Mouse (Mus musculus) ES-E14 (cell line): ENCODE measurements at regions not wholly inside any gene's neighbourhood (a gene's known extent, or its start where the extent isn't known, plus 50 kb on each side); places are given as distances from the start of the nearest gene placed in this dataset.

Experiments used
- DNase-seq: peaks from one replicate; pipeline ENCODE4 v3.0.0-alpha.2; 2013; ENCODE audit warnings: low read depth, low spot score
- H3K27ac ChIP-seq: 2 replicates; pipeline ENCODE4 v1.5.1; 2012; ENCODE audit warnings: low read depth, mild to moderate bottlenecking, low read length, moderate library complexity, mixed read lengths; ENCODE audit not compliant: poor library complexity, insufficient read depth, severe bottlenecking
- H3K36me3 ChIP-seq: 2 replicates; pipeline ENCODE4 v1.6.1; 2012; ENCODE audit warnings: mild to moderate bottlenecking, low read length, moderate library complexity, mixed read lengths; ENCODE audit not compliant: control insufficient read depth, poor library complexity, insufficient read depth, severe bottlenecking
- H3K4me1 ChIP-seq, 2 experiments: fragments of 150-350 bp in 1 of 2; sonication (generic) in 1 of 2; 2 replicates each; pipeline ENCODE4 v1.6.1; 2012; ENCODE audit warnings: low read length in 2 of 2, mild to moderate bottlenecking in 1 of 2, mixed read lengths in 1 of 2; ENCODE audit not compliant: control insufficient read depth in 2 of 2, insufficient read depth in 2 of 2, poor library complexity in 1 of 2
- H3K4me3 ChIP-seq, 2 experiments: fragments of 150-350 bp in 1 of 2; sonication (generic) in 1 of 2; 2 replicates each; pipeline ENCODE4 v1.5.1; 2012; ENCODE audit warnings: low read length in 2 of 2, low read depth in 1 of 2, mild to moderate bottlenecking in 1 of 2, mixed read lengths in 1 of 2; ENCODE audit not compliant: insufficient read depth in 1 of 2, poor library complexity in 1 of 2, severe bottlenecking in 1 of 2
- H3K9ac ChIP-seq: 2 replicates; pipeline ENCODE4 v1.6.1; 2012; ENCODE audit warnings: low read depth, mild to moderate bottlenecking, low read length, mixed read lengths; ENCODE audit not compliant: poor library complexity, insufficient read depth, severe bottlenecking
- H3K9me3 ChIP-seq: fragments of 150-350 bp; sonication (generic); 2 replicates; pipeline ENCODE4 v1.6.1; 2012; ENCODE audit warnings: low read depth, mild to moderate bottlenecking, low read length; ENCODE audit not compliant: control insufficient read depth, insufficient read depth
- CHD2 ChIP-seq: IDR thresholded peaks from 2 replicates; pipeline ENCODE4 v1.6.1; 2014; ENCODE audit warnings: mild to moderate bottlenecking, low read depth, low read length, inconsistent platforms
- HCFC1 ChIP-seq: IDR thresholded peaks from 2 replicates; pipeline ENCODE4 v1.6.1; 2012; ENCODE audit warnings: low read length, inconsistent platforms, borderline replicate concordance; ENCODE audit not compliant: insufficient read depth
- MAFK ChIP-seq: IDR thresholded peaks from 2 replicates; pipeline ENCODE4 v1.6.1; 2014; ENCODE audit warnings: mild to moderate bottlenecking, low read depth, low read length, inconsistent platforms; ENCODE audit not compliant: insufficient read depth
- ZC3H11A ChIP-seq: IDR thresholded peaks from 2 replicates; pipeline ENCODE4 v1.6.1; 2012; ENCODE audit warnings: low read depth, mild to moderate bottlenecking, inconsistent platforms, low read length, borderline replicate concordance
- ZNF384 ChIP-seq: IDR thresholded peaks from 2 replicates; pipeline ENCODE4 v1.6.1; 2012; ENCODE audit warnings: low read depth, low read length, inconsistent platforms
- in situ Hi-C, 2 experiments: fragments of 600-800 bp; cut with MboI; formaldehyde crosslinking; loops; one replicate each; pipeline ENCODE4 v1.15.1; 2025; ENCODE audit warnings: low sequenced_read_pairs in 2 of 2, inconsistent platforms in 1 of 2; ENCODE audit not compliant: unreplicated experiment in 2 of 2

DNA sequence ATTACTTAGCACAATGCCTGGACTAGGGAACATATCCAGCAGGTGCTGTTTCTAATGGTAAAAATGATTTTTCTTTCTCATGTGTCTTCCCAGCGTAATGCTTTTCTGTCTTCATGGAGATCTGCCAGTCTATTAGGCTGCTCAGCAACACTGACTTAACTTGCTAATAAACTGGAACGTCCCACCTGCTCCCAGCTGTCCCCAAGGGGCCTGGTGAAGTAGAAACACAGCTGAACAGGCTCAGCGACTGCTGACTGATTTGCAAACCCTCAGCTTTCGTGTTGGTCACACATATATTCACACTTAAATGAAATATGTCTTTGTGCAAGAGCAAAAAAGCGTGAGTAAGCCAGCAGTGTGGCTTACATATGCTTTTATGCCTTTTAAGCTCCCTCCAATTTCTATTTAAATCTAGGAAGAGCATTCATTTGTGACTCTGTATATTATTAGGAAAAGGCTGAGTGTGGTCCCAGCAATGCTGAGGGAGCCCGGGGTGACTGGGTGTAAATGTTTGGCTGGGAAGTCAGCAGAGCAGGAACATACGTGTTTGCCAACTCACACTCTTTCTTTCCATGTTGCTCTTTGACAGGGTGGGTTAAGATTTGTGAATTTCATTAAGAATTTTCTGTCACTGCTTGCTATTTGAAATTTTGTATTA lies 146.7 kb upstream of the Rgmb start:
- no peaks in the 10 kb centered on the region for H3K9me3 ChIP-seq
- H3K4me1 ChIP-seq: no peaks in the 10 kb centered on the region
- H3K9ac ChIP-seq: no peak overlapping the region
- in situ Hi-C loops: no loop called here
- DNase-seq: no peak
- H3K36me3 ChIP-seq: no peaks in the 10 kb centered on the region
- H3K4me3 ChIP-seq: no peak overlapping the region
- TF ChIP-seq ZNF384: no peak
- no peak for TF ChIP-seq CHD2
- no peak for TF ChIP-seq MAFK
- no peak for TF ChIP-seq HCFC1
- TF ChIP-seq ZC3H11A: no peak
- no peak overlapping the region for H3K27ac ChIP-seq

- Histone ChIP-seq H3K9me3 (no peaks in the 10 kb centered on the region), H3K4me3 (no peak overlapping the region), H3K27ac (no peak overlapping the region), H3K9ac (no peak overlapping the region), H3K36me3 (no peaks in the 10 kb centered on the region), H3K4me1 (no peaks in the 10 kb centered on the region)
- in situ Hi-C loops: no loop called here
- no peak for DNase-seq
- TF ChIP-seq ZNF384: no peak
- TF ChIP-seq CHD2: no peak
Observed at GRCm38 (mm10) chr17:15971351-15971685, 140.5 kb upstream of the Rgmb start.

DNA sequence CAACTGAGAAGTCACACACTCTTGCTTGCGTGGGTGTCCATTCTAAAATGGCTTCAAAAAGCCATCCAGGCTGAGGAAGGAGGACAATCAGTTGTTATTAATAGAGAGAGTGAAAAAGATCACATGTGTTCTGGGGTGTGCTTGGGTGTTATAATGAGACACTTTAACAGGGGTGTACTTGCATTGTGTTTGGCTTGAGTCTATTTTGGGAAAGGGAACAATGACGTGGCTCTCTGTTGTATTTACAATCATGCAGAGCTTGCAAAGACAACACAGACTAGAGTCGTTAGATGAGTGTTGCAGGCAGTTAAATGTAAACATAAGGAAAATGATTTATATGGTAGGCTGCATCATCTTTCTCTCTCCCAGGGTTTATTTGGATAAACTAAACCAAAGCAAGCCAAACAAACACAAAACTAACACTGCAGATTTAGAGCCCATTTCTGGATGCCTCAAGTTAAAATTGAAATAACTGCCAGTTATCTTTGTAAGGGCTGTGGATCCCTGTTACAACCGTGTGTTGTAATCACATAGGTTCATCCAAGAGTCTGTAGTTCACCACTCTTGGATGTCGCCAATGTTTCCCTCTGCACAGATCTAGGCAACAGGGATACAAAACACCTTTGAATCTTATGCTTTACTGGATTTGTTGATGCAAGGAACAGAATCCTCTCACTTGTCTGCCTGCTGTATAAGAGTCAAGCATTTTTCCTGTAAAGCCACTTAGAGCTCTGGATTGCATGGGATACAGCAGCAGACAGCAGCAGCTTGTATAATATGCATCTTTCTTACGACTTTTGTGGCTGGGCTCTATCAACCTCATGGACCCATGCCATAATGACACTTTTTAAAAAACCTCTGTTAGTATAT lies 139.9 kb upstream of the Rgmb start:
- Histone ChIP-seq H3K9me3 (no peaks in the 10 kb centered on the region), H3K4me1 (no peaks in the 10 kb centered on the region), H3K9ac (no peak overlapping the region), H3K4me3 (no peak overlapping the region), H3K36me3 (no peaks in the 10 kb centered on the region), H3K27ac (no peak overlapping the region)
- TF ChIP-seq ZC3H11A: no peak
- no peak for TF ChIP-seq HCFC1
- no peak for TF ChIP-seq ZNF384
- no peak for TF ChIP-seq MAFK
- TF ChIP-seq CHD2: no peak
- DNase-seq: no peak
- in situ Hi-C loops: no loop called here

DNA sequence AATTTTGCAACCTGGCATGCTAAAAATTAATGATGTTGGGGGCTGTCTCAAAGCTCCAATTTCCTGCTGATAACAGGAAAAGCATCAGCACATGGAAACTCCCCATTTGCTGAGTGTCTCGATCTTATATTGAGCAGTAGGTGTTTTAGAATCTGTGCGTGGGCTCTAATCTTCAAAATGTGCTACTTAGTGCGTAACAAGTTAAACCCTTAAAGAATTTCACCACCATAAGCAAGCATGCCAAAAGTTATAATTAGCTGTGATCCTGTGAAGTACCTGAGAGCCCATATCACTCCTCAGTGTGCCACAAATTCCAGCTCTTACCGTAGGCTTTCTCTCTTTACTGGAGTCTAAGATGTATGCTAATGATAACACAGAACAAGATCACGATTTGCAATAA lies 137.5 kb upstream of the Rgmb start:
- Histone ChIP-seq H3K4me3 (no peak overlapping the region), H3K36me3 (no peaks in the 10 kb centered on the region), H3K9ac (no peak overlapping the region), H3K4me1 (no peaks in the 10 kb centered on the region), H3K27ac (no peak overlapping the region), H3K9me3 (no peaks in the 10 kb centered on the region)
- DNase-seq: no peak
- TF ChIP-seq MAFK: no peak
- no peak for TF ChIP-seq HCFC1
- no peak for TF ChIP-seq ZNF384
- no peak for TF ChIP-seq ZC3H11A
- TF ChIP-seq CHD2: no peak
- in situ Hi-C loops: no loop called here
